Mouse (Mus musculus): ENCODE measurements around the gene Prox2.

Gene Prox2

GRCm38 (mm10) chr12:85092214-85092613 lies 18.3 kb downstream of the Prox2 start:
- peak; percentile 79 for DNase-seq (ENCODE audit: low spot score)

GRCm38 (mm10) chr12:85091190-85091589 lies 19.4 kb downstream of the Prox2 start:
- no peak for DNase-seq (ENCODE audit: low spot score)

GRCm38 (mm10) chr12:85087845-85088244 lies 22.7 kb downstream of the Prox2 start:
- no peak for DNase-seq (ENCODE audit: low spot score)

DNA sequence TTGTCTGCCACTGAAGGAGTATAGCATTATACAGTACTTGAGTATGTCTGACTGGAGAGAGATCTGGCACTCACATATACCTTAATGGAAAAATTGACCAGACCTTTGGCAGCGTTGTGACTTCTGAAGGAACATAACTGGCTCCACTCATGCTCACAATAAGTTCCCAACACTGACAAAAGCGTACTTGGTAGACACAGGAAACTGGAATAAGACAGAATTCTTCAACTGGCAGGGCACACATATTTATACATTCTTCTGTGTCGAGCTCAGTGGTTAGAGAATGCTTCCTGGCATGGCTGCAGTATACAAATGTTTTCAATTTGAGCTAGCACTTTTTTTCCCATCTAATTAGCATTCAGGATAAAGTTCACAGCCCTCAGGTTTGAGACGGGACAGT lies 25.6 kb downstream of the Prox2 start:
- no peak for DNase-seq (ENCODE audit: low spot score)

- no peak for DNase-seq (ENCODE audit: low spot score)
Observed at GRCm38 (mm10) chr12:85084257-85084656, 26.3 kb downstream of the Prox2 start.

- DNase-seq (ENCODE audit: low spot score): no peak
Observed at GRCm38 (mm10) chr12:85077100-85077499, 33.5 kb downstream of the Prox2 start.

GRCm38 (mm10) chr12:85071043-85071442 lies 39.5 kb downstream of the Prox2 start:
- DNase-seq (ENCODE audit: low spot score): no peak

DNA sequence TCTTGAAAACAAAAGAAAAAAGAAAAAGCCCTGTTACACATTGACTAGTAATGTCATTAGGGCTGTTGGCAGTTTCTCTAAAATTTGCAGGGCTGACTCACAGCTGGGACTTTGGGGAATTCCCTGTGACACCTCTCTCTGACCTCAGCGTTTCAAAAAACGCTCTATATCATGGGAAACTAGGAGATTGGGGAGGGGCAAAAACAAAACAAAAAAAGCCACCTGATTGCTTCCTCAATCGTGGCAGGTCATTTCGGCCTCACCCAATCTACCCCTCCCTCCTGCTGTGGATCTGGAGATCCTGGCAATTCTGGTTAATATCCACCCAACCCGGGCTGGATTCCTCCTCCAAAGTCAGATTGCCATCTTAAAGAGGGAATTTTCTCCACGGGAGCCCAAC lies 59.3 kb downstream of the Prox2 start:
- DNase-seq (ENCODE audit: low spot score): no peak

Data from embryo, embryonic 10.5 days (tissue).